Mouse (Mus musculus) G1E-ER4 (cell line): ENCODE results near the gene Agrn. TPM values are rescaled to one million over a fixed set of nuclear protein-coding genes. Genes with fewer than 3 reads are reported as not detected.

ENCODE experiments used
- GATA1 ChIP-seq: IDR thresholded peaks from one replicate; pipeline ENCODE4 v1.8.0; 2012; ENCODE audit warnings: low read length, inconsistent platforms
- polyA plus RNA-seq: library from polyadenylated mRNA; stranded (reverse); fragments of >175 nt; gene quantifications from 2 replicates; pipeline ENCODE4 v1.2.3, GENCODE M21; 2012

The Agrn gene
- 0.23 and 0.39 TPM in 2 replicates for polyA plus RNA-seq

- no peak for TF ChIP-seq GATA1
These were observed at the start of gene Agrn for GRCm38 (mm10) chr4:156197131-156197828. Gene Agrn (minus strand): TSS chr4:156197488.

GRCm38 (mm10) chr4:156236651-156237447 lies 39.6 kb upstream of the Agrn start:
- no peak for TF ChIP-seq GATA1

GRCm38 (mm10) chr4:156235808-156236533 lies 38.7 kb upstream of the Agrn start, which contains the start of gene Noc2l:
Gene Noc2l (plus strand): TSS chr4:156236010.
- TF ChIP-seq GATA1: no peak

GRCm38 (mm10) chr4:156235360-156235770 lies 38.1 kb upstream of the Agrn start:
- no peak for TF ChIP-seq GATA1

GRCm38 (mm10) chr4:156234701-156235213 lies 37.5 kb upstream of the Agrn start, which contains the start of gene Plekhn1:
Gene Plekhn1 (minus strand): TSS chr4:156234857.
- TF ChIP-seq GATA1: no peak

- TF ChIP-seq GATA1: no peak
These were observed 36.8 kb upstream of the Agrn start for GRCm38 (mm10) chr4:156234021-156234501.

GRCm38 (mm10) chr4:156228393-156229024 lies 31.2 kb upstream of the Agrn start:
- TF ChIP-seq GATA1: no peak

GRCm38 (mm10) chr4:156227752-156228392 lies 30.6 kb upstream of the Agrn start:
- TF ChIP-seq GATA1: no peak

GRCm38 (mm10) chr4:156224276-156224675 lies 27.0 kb upstream of the Agrn start:
- TF ChIP-seq GATA1: no peak

- TF ChIP-seq GATA1: no peak
These were observed 22.6 kb upstream of the Agrn start for GRCm38 (mm10) chr4:156219936-156220335.

- TF ChIP-seq GATA1: no peak
These were observed 20.6 kb upstream of the Agrn start for GRCm38 (mm10) chr4:156217838-156218237.

- TF ChIP-seq GATA1: no peak
These were observed 19.9 kb upstream of the Agrn start for GRCm38 (mm10) chr4:156217022-156217669.

- no peak for TF ChIP-seq GATA1
These were observed 18.9 kb upstream of the Agrn start for GRCm38 (mm10) chr4:156216196-156216595.

GRCm38 (mm10) chr4:156215649-156216048 lies 18.4 kb upstream of the Agrn start, which contains the start of gene Perm1:
Gene Perm1 (plus strand): TSS chr4:156215868.
- TF ChIP-seq GATA1: no peak
